Mouse (Mus musculus): ENCODE results near the gene Tmem29. TPM values are rescaled to one million over a fixed set of nuclear protein-coding genes. Genes with fewer than 3 reads are reported as not detected.
"Not testable (repeated sequence)": the region's sequence is repeated elsewhere in the genome, so short reads cannot be mapped to it uniquely, and the experiment has no call there.

Tmem29 gene
- total RNA-seq (2015; ENCODE audit: low replicate concordance) (9.4 and 31.5 TPM in 2 replicates), total RNA-seq (2017; ENCODE audit: low replicate concordance) (10.3 and 19.4 TPM in 2 replicates)

- ATAC-seq (replicated peaks; ENCODE audit: low FRiP score, poor library complexity, severe bottlenecking) = peak; percentile 100
Measured at GRCm38 (mm10) chrX:150458766-150459350, at the start of gene Tmem29. Gene Tmem29, minus strand, starts transcription at chrX:150459154.

GRCm38 (mm10) chrX:150508696-150509095 lies 49.7 kb upstream of the Tmem29 start:
- ATAC-seq (replicated peaks; ENCODE audit: low FRiP score, poor library complexity, severe bottlenecking) = no peak

GRCm38 (mm10) chrX:150487811-150488210 lies 28.9 kb upstream of the Tmem29 start:
- ATAC-seq (replicated peaks; ENCODE audit: low FRiP score, poor library complexity, severe bottlenecking) = not testable (repeated sequence)

- not testable (repeated sequence) for ATAC-seq (replicated peaks; ENCODE audit: low FRiP score, poor library complexity, severe bottlenecking)
Measured at GRCm38 (mm10) chrX:150486314-150487030, 27.5 kb upstream of the Tmem29 start.

- ATAC-seq (replicated peaks; ENCODE audit: low FRiP score, poor library complexity, severe bottlenecking) = peak; percentile 99
Measured at GRCm38 (mm10) chrX:150477854-150478780, 19.2 kb upstream of the Tmem29 start.

GRCm38 (mm10) chrX:150471416-150471815 lies 12.5 kb upstream of the Tmem29 start:
- ATAC-seq (replicated peaks; ENCODE audit: low FRiP score, poor library complexity, severe bottlenecking) = no peak

GRCm38 (mm10) chrX:150468266-150468665 lies 9.3 kb upstream of the Tmem29 start:
- ATAC-seq (replicated peaks; ENCODE audit: low FRiP score, poor library complexity, severe bottlenecking) = no peak

GRCm38 (mm10) chrX:150466817-150467216 lies 7.9 kb upstream of the Tmem29 start:
- ATAC-seq (replicated peaks; ENCODE audit: low FRiP score, poor library complexity, severe bottlenecking) = not testable (repeated sequence)

- ATAC-seq (replicated peaks; ENCODE audit: low FRiP score, poor library complexity, severe bottlenecking) = no peak
Measured at GRCm38 (mm10) chrX:150460143-150460542, 1.2 kb upstream of the Tmem29 start.

GRCm38 (mm10) chrX:150459411-150459927 lies 515 bp upstream of the Tmem29 start:
- no peak for ATAC-seq (replicated peaks; ENCODE audit: low FRiP score, poor library complexity, severe bottlenecking)

GRCm38 (mm10) chrX:150458136-150458535 lies 818 bp downstream of the Tmem29 start:
- ATAC-seq (replicated peaks; ENCODE audit: low FRiP score, poor library complexity, severe bottlenecking) = no peak

- ATAC-seq (replicated peaks; ENCODE audit: low FRiP score, poor library complexity, severe bottlenecking) = no peak
Measured at GRCm38 (mm10) chrX:150440505-150441338, 18.2 kb downstream of the Tmem29 start.

- ATAC-seq (replicated peaks; ENCODE audit: low FRiP score, poor library complexity, severe bottlenecking) = no peak
Measured at GRCm38 (mm10) chrX:150436373-150436772, 22.6 kb downstream of the Tmem29 start.

GRCm38 (mm10) chrX:150435367-150435766 lies 23.6 kb downstream of the Tmem29 start:
- peak; percentile 65; the same call in 1 of the 2 replicates for ATAC-seq (replicated peaks; ENCODE audit: low FRiP score, poor library complexity, severe bottlenecking)

GRCm38 (mm10) chrX:150413505-150413904 lies 45.4 kb downstream of the Tmem29 start:
- ATAC-seq (replicated peaks; ENCODE audit: low FRiP score, poor library complexity, severe bottlenecking) = no peak
